Mouse (Mus musculus) embryonic facial prominence, embryonic 11.5 days (tissue): ENCODE data around the gene Mrfap1. TPM values are rescaled to one million over a fixed set of nuclear protein-coding genes. Genes with fewer than 3 reads are reported as not detected.
"Not testable (repeated sequence)": the region's sequence is repeated elsewhere in the genome, so short reads cannot be mapped to it uniquely, and the experiment has no call there.

Experiments
- ATAC-seq: fragments of 200-750 bp; cut with Nextera tagmentation; replicated peaks from 2 replicates; pipeline ENCODE4 v1.8.0; 2017; ENCODE audit warnings: low read depth; ENCODE audit not compliant: insufficient number of reproducible peaks, low FRiP score, low TSS enrichment
- DNase-seq: peaks from one replicate; pipeline ENCODE4 v3.0.0-alpha.2; 2015; ENCODE audit warnings: low spot score
- H3K27ac ChIP-seq: fragments of 300-500 bp; sonication (generic); replicated peaks from 2 replicates; pipeline ENCODE4 v1.5.1; 2014; ENCODE audit warnings: mild to moderate bottlenecking, low read depth, low read length, control low read depth
- H3K27me3 ChIP-seq: fragments of 300-500 bp; sonication (generic); 2 replicates; pipeline ENCODE4 v1.6.1; 2014; ENCODE audit warnings: mild to moderate bottlenecking, low read length, moderate library complexity, mixed read lengths; ENCODE audit not compliant: control insufficient read depth, insufficient read depth
- H3K36me3 ChIP-seq: fragments of 300-500 bp; sonication (generic); replicated peaks from 2 replicates; pipeline ENCODE4 v1.6.1; 2014; ENCODE audit warnings: low read depth, mild to moderate bottlenecking, low read length, moderate library complexity, mixed read lengths; ENCODE audit not compliant: control insufficient read depth, insufficient read depth
- H3K4me1 ChIP-seq: fragments of 300-500 bp; sonication (generic); 2 replicates; pipeline ENCODE4 v1.6.1; 2014; ENCODE audit warnings: low read length, mixed read lengths; ENCODE audit not compliant: control insufficient read depth, insufficient read depth
- H3K4me2 ChIP-seq: fragments of 300-500 bp; sonication (generic); 2 replicates; pipeline ENCODE4 v1.6.1; 2014; ENCODE audit warnings: low read depth, mild to moderate bottlenecking, control low read depth, low read length, moderate library complexity
- H3K4me3 ChIP-seq: fragments of 300-500 bp; sonication (generic); 2 replicates; pipeline ENCODE4 v1.5.1; 2014; ENCODE audit warnings: low read depth, low read length, control low read depth
- H3K9ac ChIP-seq: fragments of 300-500 bp; sonication (generic); replicated peaks from 2 replicates; pipeline ENCODE4 v1.6.1; 2014; ENCODE audit warnings: mild to moderate bottlenecking, control low read depth, low read length
- H3K9me3 ChIP-seq: fragments of 300-500 bp; sonication (generic); replicated peaks from 2 replicates; pipeline ENCODE4 v1.6.1; 2016; ENCODE audit warnings: mild to moderate bottlenecking, low read length, inconsistent platforms, mixed read lengths; ENCODE audit not compliant: control insufficient read depth
- WGBS: fragments of 180-500 bp; shearing (Covaris S2); extraction: QIAGEN DNeasy Blood & Tissue Kit; methylation state at CpG from one replicate; pipeline ENCODE4 v1.1.7; 2014; 5-methylcytosine and 5-hydroxymethylcytosine counted together
- polyA plus RNA-seq: library from polyadenylated mRNA; unstranded; fragments of >200 nt; fragmentation: Nextera tagmentation; extraction: Ambion mirVana; gene quantifications from 2 replicates; pipeline ENCODE4 v1.2.1, GENCODE M21; 2014

The Mrfap1 gene
- 768 and 796 TPM in 2 replicates for polyA plus RNA-seq

GRCm38 (mm10) chr5:36796296-36797014, at the start of gene Mrfap1:
Gene Mrfap1, minus strand, starts transcription at chr5:36796772.
- not testable (repeated sequence) for H3K36me3 ChIP-seq, H3K27me3 ChIP-seq, H3K4me1 ChIP-seq, H3K9me3 ChIP-seq
- peak; percentile 96 for DNase-seq
- peak within 1 kb of the TSS; percentile 60 for H3K4me2 ChIP-seq
- ATAC-seq: peak; percentile 50
- WGBS: 0% methylated on average over 86 of the region's 90 CpGs
- peak within 1 kb of the TSS; percentile 78 for H3K4me3 ChIP-seq
- peak within 1 kb of the TSS; percentile 82 for H3K9ac ChIP-seq
- H3K27ac ChIP-seq: peak within 1 kb of the TSS; percentile 88

GRCm38 (mm10) chr5:36844490-36844889, 47.9 kb upstream of the Mrfap1 start:
- Histone ChIP-seq H3K27ac (no peak overlapping the region), H3K4me3 (no peak overlapping the region), H3K4me2 (no peak overlapping the region), H3K36me3 (no peaks in the 10 kb centered on the region), H3K9ac (no peak overlapping the region), H3K4me1 (no peaks in the 10 kb centered on the region), H3K27me3 (no peaks in the 10 kb centered on the region), H3K9me3 (no peaks in the 10 kb centered on the region; the same call in 1 of the 2 replicates)
- DNase-seq (no peak), ATAC-seq (no peak)
- WGBS: 88% methylated on average over 10 of the region's 10 CpGs

- Histone ChIP-seq H3K9ac (no peak overlapping the region), H3K36me3 (no peaks in the 10 kb centered on the region), H3K4me3 (no peak overlapping the region), H3K4me1 (no peaks in the 10 kb centered on the region), H3K27me3 (no peaks in the 10 kb centered on the region), H3K4me2 (no peak overlapping the region), H3K9me3 (no peaks in the 10 kb centered on the region), H3K27ac (no peak overlapping the region)
- ATAC-seq (no peak), DNase-seq (no peak)
- WGBS: 74% methylated on average over 1 of the region's 1 CpGs
Observed at GRCm38 (mm10) chr5:36841701-36842100, 45.1 kb upstream of the Mrfap1 start.

GRCm38 (mm10) chr5:36840092-36840491, 43.5 kb upstream of the Mrfap1 start:
- no peak overlapping the region for H3K9ac ChIP-seq
- 84% methylated on average over 7 of the region's 7 CpGs for WGBS
- ATAC-seq: no peak

GRCm38 (mm10) chr5:36839602-36840001, 43.0 kb upstream of the Mrfap1 start:
- no peak overlapping the region for H3K9ac ChIP-seq
- H3K4me1 ChIP-seq: no peaks in the 10 kb centered on the region
- 63% methylated on average over 8 of the region's 8 CpGs for WGBS
- H3K4me3 ChIP-seq: no peak overlapping the region
- no peak overlapping the region for H3K27ac ChIP-seq
- no peak for ATAC-seq
- no peaks in the 10 kb centered on the region for H3K9me3 ChIP-seq
- DNase-seq: no peak
- no peaks in the 10 kb centered on the region for H3K27me3 ChIP-seq
- H3K4me2 ChIP-seq: no peak overlapping the region
- no peaks in the 10 kb centered on the region for H3K36me3 ChIP-seq

More at GRCm38 (mm10) chr5:36840092-36840491, 43.5 kb upstream of the Mrfap1 start:
- no peak for DNase-seq
- no peaks in the 10 kb centered on the region for H3K27me3 ChIP-seq
- no peaks in the 10 kb centered on the region for H3K9me3 ChIP-seq
- no peak overlapping the region for H3K4me3 ChIP-seq
- no peaks in the 10 kb centered on the region for H3K36me3 ChIP-seq
- no peak overlapping the region for H3K4me2 ChIP-seq
- no peaks in the 10 kb centered on the region for H3K4me1 ChIP-seq
- H3K27ac ChIP-seq: no peak overlapping the region

- 85% methylated on average over 2 of the region's 2 CpGs for WGBS
- Histone ChIP-seq H3K4me3 (no peak overlapping the region), H3K9ac (no peak overlapping the region), H3K9me3 (no peaks in the 10 kb centered on the region), H3K27ac (no peak overlapping the region), H3K27me3 (no peaks in the 10 kb centered on the region), H3K4me2 (no peak overlapping the region), H3K36me3 (no peaks in the 10 kb centered on the region), H3K4me1 (no peaks in the 10 kb centered on the region)
- ATAC-seq (no peak), DNase-seq (no peak)
Observed at GRCm38 (mm10) chr5:36839032-36839431, 42.5 kb upstream of the Mrfap1 start.

- no peaks in the 10 kb centered on the region for H3K36me3 ChIP-seq
- H3K27ac ChIP-seq: no peak overlapping the region
- H3K4me2 ChIP-seq: no peak overlapping the region
- ATAC-seq (no peak), DNase-seq (peak; percentile 83)
- no peaks in the 10 kb centered on the region for H3K9me3 ChIP-seq
- H3K4me3 ChIP-seq: no peak overlapping the region
- 3% methylated on average over 6 of the region's 6 CpGs for WGBS
- H3K9ac ChIP-seq: no peak overlapping the region
- H3K27me3 ChIP-seq: no peaks in the 10 kb centered on the region
- H3K4me1 ChIP-seq: no peaks in the 10 kb centered on the region
Observed at GRCm38 (mm10) chr5:36835933-36836332, 39.4 kb upstream of the Mrfap1 start.

GRCm38 (mm10) chr5:36831272-36831671, 34.7 kb upstream of the Mrfap1 start:
- no peak overlapping the region; the same call in 1 of the 2 replicates for H3K4me2 ChIP-seq
- H3K9ac ChIP-seq: no peak overlapping the region
- H3K9me3 ChIP-seq: no peaks in the 10 kb centered on the region
- H3K36me3 ChIP-seq: no peaks in the 10 kb centered on the region
- H3K4me1 ChIP-seq: no peaks in the 10 kb centered on the region; the same call in 1 of the 2 replicates
- H3K4me3 ChIP-seq: no peak overlapping the region
- WGBS: 62% methylated on average over 7 of the region's 7 CpGs
- DNase-seq (peak; percentile 11), ATAC-seq (no peak)
- no peaks in the 10 kb centered on the region for H3K27me3 ChIP-seq
- no peak overlapping the region for H3K27ac ChIP-seq
